Mouse (Mus musculus): ENCODE measurements around the gene Xntrpc. TPM values are rescaled to one million over a fixed set of nuclear protein-coding genes. Genes with fewer than 3 reads are reported as not detected.
"Not testable (repeated sequence)": the region's sequence is repeated elsewhere in the genome, so short reads cannot be mapped to it uniquely, and the experiment has no call there.

The Xntrpc gene
- not detected in 2 replicates for polyA plus RNA-seq (2012)

DNA sequence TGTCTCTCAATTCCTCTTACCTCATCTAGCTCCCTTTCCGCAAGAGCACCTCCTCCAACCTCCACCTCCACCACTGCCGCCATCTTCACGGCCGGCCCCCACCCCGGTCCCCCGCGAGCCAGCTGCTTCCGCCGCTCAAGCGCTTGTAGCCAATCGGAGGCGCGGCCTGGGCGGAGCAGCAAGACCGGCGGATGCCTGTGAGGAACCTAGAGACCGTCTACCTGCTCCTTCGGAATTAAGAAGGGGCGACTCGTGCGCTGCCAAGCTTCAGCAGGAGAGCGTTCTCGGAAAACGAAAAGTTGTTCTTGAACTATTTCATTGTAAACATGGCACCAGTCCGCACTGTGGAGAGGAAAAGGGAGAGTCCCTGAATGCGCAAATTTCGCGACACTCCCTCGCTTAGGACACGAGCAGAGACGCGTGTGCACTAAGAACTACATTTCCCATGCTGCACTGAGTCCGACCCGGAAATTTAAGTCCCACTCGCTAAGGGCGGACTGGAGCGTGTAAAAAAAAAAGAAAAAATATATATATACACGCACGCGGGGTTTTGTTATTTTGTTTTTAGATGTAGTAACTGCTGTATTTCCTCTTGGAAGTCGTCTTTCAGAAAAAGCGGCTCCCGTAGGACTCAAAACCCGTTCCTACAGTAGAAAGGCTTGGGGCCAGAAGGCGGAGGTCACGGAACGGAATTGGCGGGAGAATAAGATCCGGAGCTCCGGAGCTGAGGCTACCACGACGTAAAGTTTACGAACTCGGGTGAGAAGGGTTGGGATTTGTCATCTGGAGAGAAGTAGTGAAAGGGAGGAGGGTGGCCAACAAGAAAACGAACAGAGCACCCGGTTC is at the start of gene Xntrpc, which contains the start of the genes Rnf121 and Xndc1:
Gene Xntrpc (plus strand): TSS at position 668 of the 846 bp plus-strand sequence.
Gene Rnf121 (minus strand): TSS at position 424 of the 846 bp plus-strand sequence.
Gene Xndc1 (plus strand): TSS at position 466 of the 846 bp plus-strand sequence.
- H3K27me3 ChIP-seq (ENCODE audit: control insufficient read depth) = no peaks in the 10 kb centered on the region
- H3K9me3 ChIP-seq (ENCODE audit: control insufficient read depth, low read length) = no peaks in the 10 kb centered on the region
- TF ChIP-seq GATA1 (IDR thresholded peaks at IDR 0.05; ENCODE audit: low read length) = no peak
- no peak for TF ChIP-seq TAL1 (IDR thresholded peaks at IDR 0.05; ENCODE audit: low read length)
- H3K4me1 ChIP-seq (ENCODE audit: control insufficient read depth) = peaks cover 52% of the 10 kb centered on the region
- peak within 1 kb of the TSS; percentile 86 for H3K4me3 ChIP-seq (replicated peaks)
- H3K36me3 ChIP-seq (ENCODE audit: control insufficient read depth) = peaks cover 27% of the 10 kb centered on the region

DNA sequence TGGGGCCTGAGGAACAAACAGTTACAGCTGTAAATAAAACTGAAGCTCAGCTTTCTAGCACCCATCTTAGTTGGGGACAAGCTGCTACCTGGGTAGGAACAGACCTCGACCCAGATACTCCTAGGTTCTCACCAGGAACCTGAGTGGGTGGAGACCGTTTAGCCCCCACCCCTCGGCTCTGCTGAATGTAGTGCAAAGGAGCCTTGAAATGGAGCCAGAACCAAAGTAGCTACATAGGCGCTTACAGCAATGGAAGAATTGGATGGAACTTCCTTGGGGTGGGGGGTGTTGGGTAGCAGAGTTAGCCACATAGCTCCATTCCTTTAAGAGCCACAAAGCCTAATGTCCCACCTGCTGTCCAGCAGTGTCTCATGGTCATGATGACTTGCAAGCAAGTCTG is 48.6 kb upstream of the Xntrpc start:
- Histone ChIP-seq H3K36me3 (ENCODE audit: control insufficient read depth) (peaks cover 98% of the 10 kb centered on the region), H3K4me1 (ENCODE audit: control insufficient read depth) (peaks cover 6% of the 10 kb centered on the region; the same call in 1 of the 2 replicates), H3K4me3 (replicated peaks) (no peak overlapping the region), H3K27me3 (ENCODE audit: control insufficient read depth) (no peaks in the 10 kb centered on the region), H3K9me3 (ENCODE audit: control insufficient read depth, low read length) (no peaks in the 10 kb centered on the region)
- no peak for TF ChIP-seq TAL1 (IDR thresholded peaks at IDR 0.05; ENCODE audit: low read length)
- no peak for TF ChIP-seq GATA1 (IDR thresholded peaks at IDR 0.05; ENCODE audit: low read length)

DNA sequence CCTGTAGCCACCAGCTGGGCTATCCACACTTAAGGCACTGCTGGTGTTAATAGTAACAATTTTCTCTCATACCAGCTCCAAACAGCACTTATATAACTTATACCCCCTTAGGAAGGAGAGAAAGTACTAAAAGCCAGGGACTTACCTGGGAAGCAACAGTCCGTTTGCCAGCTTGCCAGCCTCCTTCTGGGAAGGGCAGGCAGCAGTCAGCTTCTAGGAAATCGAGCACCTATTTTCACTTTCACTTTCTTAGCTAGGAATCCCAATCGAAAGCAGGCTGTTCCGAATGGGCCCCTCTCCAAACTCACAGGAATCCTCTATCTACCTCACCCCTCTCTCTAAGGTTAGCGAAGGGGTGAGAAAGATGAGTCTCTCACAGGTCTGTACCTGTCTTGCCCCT is 48.1 kb upstream of the Xntrpc start:
- H3K27me3 ChIP-seq (ENCODE audit: control insufficient read depth) = no peaks in the 10 kb centered on the region
- H3K36me3 ChIP-seq (ENCODE audit: control insufficient read depth) = peaks cover 98% of the 10 kb centered on the region
- peaks cover 6% of the 10 kb centered on the region; the same call in 1 of the 2 replicates for H3K4me1 ChIP-seq (ENCODE audit: control insufficient read depth)
- TF ChIP-seq GATA1 (IDR thresholded peaks at IDR 0.05; ENCODE audit: low read length) = no peak
- TF ChIP-seq TAL1 (IDR thresholded peaks at IDR 0.05; ENCODE audit: low read length) = no peak
- no peak overlapping the region for H3K4me3 ChIP-seq (replicated peaks)
- no peaks in the 10 kb centered on the region for H3K9me3 ChIP-seq (ENCODE audit: control insufficient read depth, low read length)

DNA sequence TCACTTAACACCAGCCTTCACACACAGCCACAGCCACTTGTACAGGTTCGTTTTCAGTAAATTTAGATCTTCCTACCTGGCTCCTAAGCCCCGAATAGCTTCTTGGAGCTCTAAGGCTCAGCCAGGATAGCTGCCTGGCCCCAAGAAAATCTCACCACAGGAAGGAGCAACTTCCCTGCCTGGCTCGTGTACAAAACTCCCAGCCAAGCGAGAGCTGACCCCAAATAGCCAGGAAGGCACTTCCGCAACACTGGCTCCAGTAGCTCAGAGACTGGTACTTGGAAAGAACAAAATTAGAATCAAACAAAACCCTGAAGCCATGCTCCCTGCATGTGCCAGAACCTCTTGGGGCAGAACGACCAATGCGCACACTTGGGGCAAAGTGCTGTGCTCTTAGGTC is 47.5 kb upstream of the Xntrpc start:
- Histone ChIP-seq H3K27me3 (ENCODE audit: control insufficient read depth) (no peaks in the 10 kb centered on the region), H3K4me1 (ENCODE audit: control insufficient read depth) (peaks cover 6% of the 10 kb centered on the region; the same call in 1 of the 2 replicates), H3K36me3 (ENCODE audit: control insufficient read depth) (peaks cover 98% of the 10 kb centered on the region), H3K4me3 (replicated peaks) (no peak overlapping the region), H3K9me3 (ENCODE audit: control insufficient read depth, low read length) (no peaks in the 10 kb centered on the region)
- no peak for TF ChIP-seq TAL1 (IDR thresholded peaks at IDR 0.05; ENCODE audit: low read length)
- no peak for TF ChIP-seq GATA1 (IDR thresholded peaks at IDR 0.05; ENCODE audit: low read length)

DNA sequence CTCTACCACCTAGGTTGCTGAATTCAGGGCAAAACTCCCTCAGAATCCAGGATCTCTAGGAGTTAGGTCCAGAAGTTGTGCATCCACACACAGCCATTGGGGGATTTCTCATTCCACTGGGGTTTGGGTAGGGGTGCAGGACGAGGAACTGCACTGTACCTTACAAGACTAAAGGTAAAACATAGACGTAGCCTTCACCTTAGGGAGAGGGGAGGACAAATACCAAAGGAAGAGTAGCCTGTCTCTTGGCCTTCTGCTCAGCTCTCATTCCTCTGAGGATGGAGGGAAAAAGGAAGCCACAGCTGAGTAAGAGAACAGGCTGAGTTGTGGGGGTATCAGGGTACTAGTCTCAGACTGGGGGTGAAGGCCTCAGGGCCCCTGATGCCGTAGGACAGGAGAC is 46.9 kb upstream of the Xntrpc start, which contains the start of gene Il18bp:
Gene Il18bp (minus strand): TSS at position 101 of the 400 bp plus-strand sequence.
- no peak within 1 kb of the TSS for H3K4me3 ChIP-seq (replicated peaks)
- H3K4me1 ChIP-seq (ENCODE audit: control insufficient read depth) = peaks cover 6% of the 10 kb centered on the region; the same call in 1 of the 2 replicates
- peaks cover 98% of the 10 kb centered on the region for H3K36me3 ChIP-seq (ENCODE audit: control insufficient read depth)
- no peaks in the 10 kb centered on the region for H3K27me3 ChIP-seq (ENCODE audit: control insufficient read depth)
- no peak for TF ChIP-seq GATA1 (IDR thresholded peaks at IDR 0.05; ENCODE audit: low read length)
- no peak for TF ChIP-seq TAL1 (IDR thresholded peaks at IDR 0.05; ENCODE audit: low read length)
- no peaks in the 10 kb centered on the region for H3K9me3 ChIP-seq (ENCODE audit: control insufficient read depth, low read length)

DNA sequence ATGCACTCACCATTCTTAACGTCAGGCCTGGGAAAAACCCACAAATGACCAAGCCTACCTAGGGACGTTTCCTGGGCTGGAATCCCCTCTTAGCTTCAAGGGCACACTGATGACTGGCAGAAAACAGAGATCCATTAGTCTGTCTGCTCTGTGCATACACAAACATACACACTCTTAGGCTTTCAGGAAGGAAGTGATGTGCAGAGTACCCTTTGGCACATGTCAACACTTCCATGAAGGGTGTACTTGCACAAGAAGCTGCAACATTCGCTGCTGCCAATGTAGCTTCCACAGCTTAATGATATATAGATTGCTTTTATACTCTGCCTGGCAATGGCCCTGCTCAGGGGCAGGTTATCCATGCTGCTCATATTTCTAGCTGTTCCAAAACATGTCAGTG is 46.2 kb upstream of the Xntrpc start:
- TF ChIP-seq GATA1 (IDR thresholded peaks at IDR 0.05; ENCODE audit: low read length) (no peak), TAL1 (IDR thresholded peaks at IDR 0.05; ENCODE audit: low read length) (no peak)
- Histone ChIP-seq H3K36me3 (ENCODE audit: control insufficient read depth) (peaks cover 96% of the 10 kb centered on the region), H3K4me3 (replicated peaks) (no peak overlapping the region), H3K27me3 (ENCODE audit: control insufficient read depth) (no peaks in the 10 kb centered on the region), H3K9me3 (ENCODE audit: control insufficient read depth, low read length) (no peaks in the 10 kb centered on the region), H3K4me1 (ENCODE audit: control insufficient read depth) (peaks cover 6% of the 10 kb centered on the region; the same call in 1 of the 2 replicates)

DNA sequence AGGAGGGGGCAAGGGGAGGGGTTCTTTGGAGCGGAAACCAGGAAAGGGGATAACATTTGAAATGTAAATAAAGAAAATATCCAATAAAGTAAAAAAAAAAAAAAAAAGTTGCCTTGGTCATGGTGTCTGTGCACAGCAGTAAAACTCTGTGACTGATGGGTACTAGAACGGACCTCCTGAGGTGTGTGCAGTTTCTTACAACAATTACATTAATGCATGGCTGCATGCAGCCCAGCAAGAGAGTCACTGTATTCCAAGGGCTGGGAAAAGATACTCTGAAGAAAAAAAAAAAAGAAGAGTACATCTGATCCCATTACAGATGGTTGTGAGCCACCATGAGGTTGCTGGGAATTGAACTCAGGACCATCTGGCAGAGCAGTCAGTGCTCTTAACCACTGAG is 44.6 kb upstream of the Xntrpc start:
- not testable (repeated sequence) for H3K9me3 ChIP-seq (ENCODE audit: control insufficient read depth, low read length); H3K4me3 ChIP-seq (replicated peaks); H3K27me3 ChIP-seq (ENCODE audit: control insufficient read depth)
- Histone ChIP-seq H3K36me3 (ENCODE audit: control insufficient read depth) (peaks cover 94% of the 10 kb centered on the region), H3K4me1 (ENCODE audit: control insufficient read depth) (peaks cover 12% of the 10 kb centered on the region)

DNA sequence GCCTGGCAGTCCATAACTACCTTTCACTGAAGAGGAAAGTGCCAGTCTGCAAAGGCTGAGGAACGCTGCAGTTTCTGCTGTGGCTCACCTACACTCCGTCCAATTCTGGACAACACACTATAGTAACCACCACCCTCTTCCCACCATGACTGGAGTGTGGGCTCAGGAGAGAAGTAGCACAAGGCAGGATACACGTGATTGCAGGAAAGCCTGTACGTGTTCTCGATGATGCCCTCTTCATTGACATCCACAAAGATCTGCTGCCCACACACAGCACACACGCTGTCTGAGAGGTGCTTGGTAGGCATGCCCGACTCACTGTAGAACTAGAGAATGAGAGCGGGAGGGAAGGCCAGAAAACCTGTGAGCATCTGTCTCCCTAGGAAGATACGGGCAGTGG is 41.7 kb upstream of the Xntrpc start:
- Histone ChIP-seq H3K27me3 (ENCODE audit: control insufficient read depth) (no peaks in the 10 kb centered on the region), H3K4me1 (ENCODE audit: control insufficient read depth) (peaks cover 6% of the 10 kb centered on the region), H3K4me3 (replicated peaks) (no peak overlapping the region), H3K36me3 (ENCODE audit: control insufficient read depth) (peaks cover 85% of the 10 kb centered on the region), H3K9me3 (ENCODE audit: control insufficient read depth, low read length) (no peaks in the 10 kb centered on the region)
- TF ChIP-seq TAL1 (IDR thresholded peaks at IDR 0.05; ENCODE audit: low read length) (no peak), GATA1 (IDR thresholded peaks at IDR 0.05; ENCODE audit: low read length) (no peak)
